Mouse (Mus musculus) spleen, postnatal 4 days (tissue): ENCODE results near the gene Taar8c.
"Not testable (repeated sequence)": the region's sequence is repeated elsewhere in the genome, so short reads cannot be mapped to it uniquely, and the experiment has no call there.

Experiments
- DNase-seq, 2 experiments: peaks; one replicate each; pipeline ENCODE4 v3.0.0; 2022; ENCODE audit warnings: low spot score in 2 of 2

The Taar8c gene

GRCm38 (mm10) chr10:24074751-24075150 is 27.0 kb downstream of the Taar8c start:
- not testable (repeated sequence) for DNase-seq

GRCm38 (mm10) chr10:24058986-24059385 is 42.7 kb downstream of the Taar8c start:
- no peak for DNase-seq

GRCm38 (mm10) chr10:24052039-24052438 is 49.7 kb downstream of the Taar8c start:
- DNase-seq = no peak
